Mouse (Mus musculus) lung, postnatal 14 days (tissue): Measurements from ENCODE around the gene Hoxa11.
A peak's percentile ranks its signal among the peaks of the same experiment; 100 is the strongest.

Experiments
- DNase-seq: peaks from one replicate; pipeline ENCODE4 v3.0.0; 2021

Hoxa11 gene

DNA sequence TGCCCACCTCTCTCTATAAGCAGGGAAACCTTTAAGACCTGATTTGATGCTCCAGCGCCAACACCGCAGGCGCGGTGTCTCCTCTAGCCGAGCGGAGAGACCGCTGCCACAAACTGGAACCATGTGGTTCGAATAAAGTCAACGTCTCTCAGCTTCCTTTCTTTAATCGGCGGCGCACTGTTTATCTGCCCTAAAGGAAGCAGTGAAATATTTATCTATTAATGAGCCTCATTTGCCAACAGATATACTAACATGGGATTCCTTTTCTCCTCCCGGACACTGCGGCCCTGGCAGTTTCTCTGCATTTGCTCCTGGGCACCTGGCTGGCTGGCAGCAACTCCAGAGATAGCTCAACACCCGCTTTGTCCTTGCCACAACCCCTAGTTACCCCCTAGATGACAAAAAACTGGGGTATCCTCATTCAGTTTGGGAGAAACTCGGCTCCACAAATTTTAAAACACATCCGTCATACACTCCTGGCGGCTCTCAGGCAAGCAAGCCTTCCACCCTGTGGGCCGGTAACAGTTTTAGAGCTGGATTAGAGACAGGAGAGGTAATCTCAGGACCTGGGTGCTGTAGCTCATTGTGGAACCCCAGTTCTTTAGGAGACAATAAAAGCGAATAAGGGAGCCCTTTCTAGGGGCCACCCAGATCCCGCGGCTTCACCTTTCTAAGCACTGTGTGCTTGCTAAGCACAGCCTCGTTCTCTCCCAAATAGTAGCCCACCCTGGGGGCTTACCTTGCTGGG is 27.5 kb downstream of the Hoxa11 start:
- no peak for DNase-seq

DNA sequence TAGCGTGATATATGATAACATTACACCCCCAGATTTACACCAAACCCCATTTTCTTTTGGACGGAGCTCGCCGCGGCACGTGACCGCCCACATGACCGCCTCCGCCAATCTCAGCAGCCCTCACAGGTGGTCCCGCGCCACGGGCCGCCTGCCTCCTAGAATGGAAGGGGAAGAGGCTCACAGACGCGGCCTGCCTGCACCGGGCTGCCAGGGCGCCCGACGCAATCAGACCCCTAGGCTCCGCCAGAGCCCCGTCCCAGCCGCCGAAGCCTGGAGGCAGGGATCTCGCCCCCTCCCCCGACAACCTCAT is 28.2 kb downstream of the Hoxa11 start:
- DNase-seq: peak; percentile 57

GRCm38 (mm10) chr6:52216691-52217458 is 28.7 kb downstream of the Hoxa11 start:
- DNase-seq: no peak

- no peak for DNase-seq
These were observed 29.7 kb downstream of the Hoxa11 start for GRCm38 (mm10) chr6:52215771-52216535.

DNA sequence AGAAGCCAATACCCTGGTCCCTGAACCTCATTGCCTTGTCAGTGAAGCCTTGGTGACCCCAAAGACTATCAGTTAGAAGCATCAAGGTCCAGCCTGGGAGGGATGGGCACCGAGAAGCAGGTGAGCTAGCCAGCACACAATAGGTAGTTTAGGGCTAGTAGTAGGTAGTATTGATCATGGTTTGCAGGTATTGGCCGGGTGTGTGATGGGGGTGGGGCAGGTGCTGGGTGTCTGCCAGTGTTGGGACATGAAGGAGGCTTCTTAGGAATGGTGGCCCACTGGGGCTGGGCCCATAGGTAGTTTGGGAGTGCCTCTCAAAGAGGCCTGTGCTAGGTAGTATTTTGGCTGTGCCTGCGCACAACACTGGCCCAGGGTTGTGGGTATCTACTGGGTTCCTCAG is 30.5 kb downstream of the Hoxa11 start:
- no peak for DNase-seq

DNA sequence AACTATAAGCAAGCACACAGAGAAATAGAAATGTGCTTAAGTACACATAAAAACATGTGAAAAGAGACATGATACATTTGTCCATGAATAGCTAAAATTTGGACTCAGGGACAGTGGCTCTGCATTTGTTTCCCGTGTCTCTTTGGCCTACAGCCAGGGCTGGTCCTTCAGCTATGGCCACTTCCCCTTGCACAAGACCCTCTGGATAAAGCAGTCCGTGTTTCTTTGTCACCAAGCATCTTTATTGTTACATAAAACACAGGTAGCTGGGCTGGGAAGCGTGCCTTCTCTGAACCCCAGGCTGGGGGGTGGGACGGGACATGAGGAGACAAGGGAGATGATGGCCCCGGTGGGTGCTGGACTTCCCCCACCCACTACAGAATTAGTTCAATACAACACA is 31.3 kb downstream of the Hoxa11 start:
- DNase-seq: no peak

GRCm38 (mm10) chr6:52213119-52213986 is 32.3 kb downstream of the Hoxa11 start, which contains the start of the genes Hoxa3 and Gm28308:
Hoxa3 (minus strand) TSS chr6:52213336.
Gm28308 (minus strand) TSS chr6:52213339.
- DNase-seq: peak; percentile 48

DNA sequence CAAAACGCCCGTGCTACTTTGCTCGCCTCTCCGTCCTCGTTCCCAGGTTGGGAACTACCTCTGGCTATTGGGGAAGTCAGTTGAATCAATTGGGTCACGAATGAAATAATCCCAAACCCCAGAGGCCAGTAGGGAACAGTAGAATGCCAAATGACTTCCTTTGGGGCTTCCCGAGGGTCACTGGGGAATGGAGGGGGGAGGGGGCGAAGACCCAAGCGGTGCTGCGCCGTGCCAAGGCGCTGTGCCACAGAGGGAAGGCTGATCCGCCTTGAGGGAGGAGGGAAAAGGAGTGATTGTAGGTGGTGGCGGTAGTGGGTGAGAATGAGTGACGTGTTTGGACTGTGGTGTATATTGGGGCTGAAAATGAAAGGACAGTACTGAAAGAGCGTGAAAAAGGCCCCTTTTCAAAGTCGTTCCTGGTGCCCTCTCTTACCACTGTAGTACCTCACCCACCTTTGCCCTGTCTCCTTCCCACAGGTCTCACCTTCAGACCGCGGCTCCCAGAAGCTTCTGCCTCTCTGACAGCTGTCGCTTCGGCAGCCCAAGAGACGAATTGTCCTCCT is 33.0 kb downstream of the Hoxa11 start:
- no peak for DNase-seq

- no peak for DNase-seq
These were observed 33.6 kb downstream of the Hoxa11 start for GRCm38 (mm10) chr6:52211961-52212360.

DNA sequence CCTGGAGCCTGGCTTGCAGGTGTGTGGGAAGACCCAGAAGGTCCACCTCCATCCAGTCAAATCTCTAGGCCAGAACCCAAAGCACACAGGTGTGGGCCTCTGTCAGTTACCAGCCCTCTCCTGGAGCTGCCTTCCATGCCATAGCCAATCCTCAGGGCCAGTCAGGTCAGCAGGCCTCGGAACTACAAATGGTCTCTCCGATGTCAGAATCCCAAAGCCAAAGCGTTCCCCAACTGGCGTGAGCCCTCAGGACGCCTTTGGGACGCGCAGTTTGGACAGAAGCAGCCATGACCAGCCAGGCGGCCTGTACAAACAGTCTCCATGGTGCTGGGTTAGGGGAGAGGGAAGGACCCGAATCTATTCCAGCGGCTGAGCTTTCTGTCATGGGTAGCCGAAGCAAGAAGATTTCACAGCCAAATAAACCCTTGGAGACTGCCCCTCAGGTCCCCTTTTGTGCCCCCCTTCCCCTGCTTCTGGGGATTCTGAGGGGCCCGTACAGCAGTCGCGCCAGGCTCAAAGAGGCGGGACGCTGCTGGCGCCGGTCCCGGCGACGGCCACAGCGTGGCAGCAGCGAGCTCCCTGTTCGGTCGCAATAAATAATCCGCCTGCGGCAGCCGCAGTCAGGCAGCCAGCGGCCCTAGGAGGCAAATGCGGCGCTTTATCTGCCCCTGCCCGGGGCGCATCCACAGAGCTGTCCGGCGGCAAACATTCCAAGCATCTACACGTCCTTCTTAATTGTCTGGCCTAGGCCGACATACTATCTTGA is 34.3 kb downstream of the Hoxa11 start:
- DNase-seq: peak; percentile 80

- no peak for DNase-seq
These were observed 35.9 kb downstream of the Hoxa11 start for GRCm38 (mm10) chr6:52209685-52210046.

DNA sequence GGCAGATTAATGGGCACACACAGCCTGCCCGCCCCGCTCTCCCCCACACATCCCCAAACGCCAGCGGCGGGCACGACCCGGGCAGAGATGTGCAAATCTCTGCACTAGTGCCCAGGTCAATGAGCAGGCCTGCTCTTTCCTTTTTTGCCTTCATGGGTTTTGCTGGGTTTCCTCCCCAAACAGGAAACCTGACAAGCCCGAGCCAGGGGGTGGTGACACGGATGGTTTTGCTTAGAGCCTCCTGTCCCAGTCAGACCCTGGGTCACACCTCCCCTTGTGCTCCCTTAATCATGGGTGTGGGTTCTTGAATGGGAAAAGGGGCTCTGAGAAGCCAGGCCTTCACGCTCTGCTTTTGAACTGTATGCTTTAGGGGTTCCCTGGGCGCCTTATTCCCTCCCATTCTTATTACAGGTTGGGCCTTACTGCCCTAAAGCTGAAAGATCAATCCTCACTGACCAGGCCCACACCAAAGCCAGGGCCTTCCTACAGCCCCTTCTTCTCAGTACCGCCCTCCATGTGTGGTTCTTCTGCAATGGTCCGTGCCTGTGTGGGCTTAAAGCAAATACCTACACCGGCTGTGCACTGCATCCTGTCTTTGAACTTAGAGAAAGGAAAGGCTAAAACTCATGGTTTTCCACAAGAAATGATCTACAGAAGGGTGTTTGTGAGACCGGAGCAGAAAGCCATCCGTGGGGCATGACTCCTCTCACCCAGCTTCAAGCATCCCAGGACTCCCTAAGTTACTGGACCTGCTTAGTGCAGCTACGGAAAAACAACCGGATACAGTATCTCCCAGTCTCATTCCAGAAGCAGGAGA is 36.5 kb downstream of the Hoxa11 start:
- no peak for DNase-seq

- peak; percentile 60 for DNase-seq
These were observed 37.3 kb downstream of the Hoxa11 start, which contains the start of gene Hoxa6 for GRCm38 (mm10) chr6:52208072-52208867. Hoxa6 (minus strand) TSS chr6:52208722.

GRCm38 (mm10) chr6:52207684-52207976 is 38.0 kb downstream of the Hoxa11 start:
- DNase-seq: no peak

DNA sequence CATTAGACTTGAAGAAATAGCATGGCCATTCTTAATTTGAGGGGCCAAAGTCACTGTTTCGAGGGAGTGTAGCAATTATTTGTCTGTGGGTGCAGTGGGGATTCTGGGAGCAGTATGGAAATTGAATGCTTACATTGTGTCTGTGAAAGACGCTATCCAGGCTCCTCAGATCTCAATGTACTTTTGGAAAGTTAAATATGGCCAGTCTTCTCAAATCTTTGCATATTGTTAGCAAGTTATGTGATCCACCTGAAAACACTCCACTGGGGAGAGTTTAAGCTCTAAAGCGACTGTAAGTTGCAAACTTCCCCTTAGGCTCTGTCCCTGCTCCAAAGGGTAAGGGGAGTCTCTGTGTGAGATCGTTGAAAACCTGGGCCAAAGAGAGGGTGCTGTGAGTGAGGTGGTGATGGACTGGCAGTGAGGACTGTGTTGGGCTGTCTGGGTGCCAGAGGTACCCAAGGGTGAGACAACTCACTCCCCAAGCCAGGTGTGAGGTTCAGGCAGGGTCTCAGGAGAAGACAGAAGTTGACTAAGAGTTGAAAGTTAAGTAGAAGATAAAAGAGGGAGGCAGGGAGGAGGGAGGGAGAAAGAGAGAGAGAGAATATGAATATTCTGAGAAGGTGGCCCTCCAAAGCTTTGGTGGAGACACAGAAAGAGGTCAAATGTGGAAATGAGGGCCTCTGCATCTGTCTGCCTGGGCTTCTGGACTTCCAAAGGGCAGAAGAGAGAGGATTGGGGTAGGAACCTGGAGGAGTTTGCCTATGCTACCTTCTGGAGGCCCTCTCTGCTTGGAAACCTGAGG is 38.5 kb downstream of the Hoxa11 start:
- no peak for DNase-seq

DNA sequence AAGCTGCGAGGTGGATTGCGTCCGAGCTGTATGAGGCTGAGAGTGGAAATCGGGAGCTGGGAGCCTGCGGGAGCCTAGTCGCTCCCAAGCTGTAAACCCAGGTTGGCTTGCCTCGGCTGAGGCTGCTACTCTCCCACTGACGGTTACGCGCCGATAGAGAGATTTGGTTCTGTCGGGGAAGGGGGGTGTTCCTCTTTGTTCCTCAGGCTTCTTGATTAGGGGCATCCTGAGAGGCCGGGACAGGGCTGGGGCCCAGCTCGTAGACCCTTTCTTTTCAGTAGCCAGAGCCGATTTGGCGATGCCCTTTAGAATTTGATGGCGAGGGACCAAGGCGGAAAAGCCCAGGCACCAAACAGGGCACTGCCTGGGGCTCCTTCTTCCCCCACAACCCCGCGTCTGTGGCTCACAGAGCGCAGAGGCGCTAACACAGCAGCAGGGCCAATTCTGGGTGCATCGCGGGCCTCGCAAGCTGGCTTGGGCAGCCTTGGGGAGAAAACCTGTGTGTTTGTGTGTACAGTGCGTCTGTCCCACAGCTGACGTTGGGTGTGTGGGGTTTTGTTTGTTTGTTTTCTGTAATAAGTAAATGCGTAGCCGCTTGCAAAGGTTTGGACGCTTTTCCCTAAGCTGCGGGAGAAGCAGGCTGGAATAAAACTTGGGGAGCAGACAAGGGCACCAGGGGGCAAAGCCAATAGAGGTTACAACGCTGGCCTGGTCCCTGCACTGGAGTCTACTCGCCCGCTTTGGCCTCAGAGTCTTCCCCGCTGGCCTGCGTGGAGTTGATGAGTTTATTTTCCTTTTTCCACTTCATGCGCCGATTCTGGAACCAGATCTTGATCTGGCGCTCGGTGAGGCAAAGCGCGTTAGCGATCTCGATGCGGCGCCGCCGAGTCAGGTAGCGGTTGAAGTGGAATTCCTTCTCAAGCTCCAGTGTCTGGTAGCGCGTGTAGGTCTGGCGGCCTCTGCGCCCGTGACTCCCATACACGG is 39.7 kb downstream of the Hoxa11 start:
- no peak for DNase-seq

GRCm38 (mm10) chr6:52205221-52205620 is 40.4 kb downstream of the Hoxa11 start:
- no peak for DNase-seq
